Mouse (Mus musculus) thymus, postnatal 25 days (tissue): ENCODE measurements around the gene Tnrc6c.

Source experiments
- DNase-seq: peaks from one replicate; pipeline ENCODE4 v3.0.0; 2022

The Tnrc6c gene

GRCm38 (mm10) chr11:117731470-117731869 lies 77.4 kb downstream of the Tnrc6c start:
- DNase-seq, result no peak

DNA sequence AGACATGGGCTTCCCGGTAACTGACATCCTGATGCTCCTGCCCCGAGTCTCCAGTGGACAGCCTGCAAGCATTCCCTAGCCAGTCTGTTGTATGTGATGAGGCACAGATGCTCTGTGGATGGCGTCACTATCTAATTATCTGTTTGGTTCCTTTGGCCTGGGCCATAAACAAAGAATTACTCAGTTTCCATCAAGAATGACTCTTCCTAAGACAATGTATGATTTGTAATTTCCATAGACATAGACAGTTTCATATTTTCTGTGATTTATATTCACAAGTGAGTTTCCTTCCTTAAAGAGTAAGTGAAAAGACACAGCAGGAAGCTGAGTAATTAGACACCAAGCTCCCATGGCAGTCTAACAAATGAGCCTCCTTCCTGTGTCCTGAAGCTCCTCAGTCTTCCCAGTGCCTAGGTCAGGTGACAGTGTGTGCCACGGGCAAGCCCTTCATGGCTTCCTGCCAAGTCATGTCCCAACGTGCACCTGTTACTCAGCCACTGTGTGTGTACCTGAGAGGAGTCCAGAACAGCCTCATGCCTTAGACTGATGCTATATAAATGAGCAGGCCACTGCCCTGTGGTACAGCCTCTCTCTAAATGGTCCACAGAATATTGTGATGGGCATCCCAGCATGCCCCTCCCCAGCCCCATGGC lies 82.1 kb downstream of the Tnrc6c start:
- DNase-seq, result no peak

DNA sequence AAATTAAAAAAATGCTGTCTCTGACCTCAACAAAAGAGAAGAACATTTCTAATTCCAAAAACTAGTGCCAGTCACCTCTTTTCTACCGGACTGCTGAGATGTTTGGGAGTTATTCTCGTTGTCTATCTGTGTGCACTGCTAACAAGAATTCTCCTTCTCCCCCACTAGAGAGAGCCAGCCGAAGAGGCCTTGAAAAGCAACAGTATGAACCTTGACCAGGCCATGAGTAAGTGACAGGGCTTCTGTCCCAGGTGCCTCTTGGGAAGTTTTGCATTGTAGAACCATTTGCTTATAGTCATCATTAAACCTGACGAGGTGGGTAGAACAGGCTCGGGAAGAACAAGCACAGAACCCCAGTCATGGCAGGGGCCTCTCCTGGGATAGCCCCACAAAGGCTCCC lies 84.0 kb downstream of the Tnrc6c start:
- DNase-seq, result no peak

GRCm38 (mm10) chr11:117741128-117741527 lies 87.0 kb downstream of the Tnrc6c start:
- DNase-seq, result no peak

- no peak for DNase-seq
Measured at GRCm38 (mm10) chr11:117742243-117742642, 88.2 kb downstream of the Tnrc6c start.

- no peak for DNase-seq
Measured at GRCm38 (mm10) chr11:117742715-117743114, 88.6 kb downstream of the Tnrc6c start.

DNA sequence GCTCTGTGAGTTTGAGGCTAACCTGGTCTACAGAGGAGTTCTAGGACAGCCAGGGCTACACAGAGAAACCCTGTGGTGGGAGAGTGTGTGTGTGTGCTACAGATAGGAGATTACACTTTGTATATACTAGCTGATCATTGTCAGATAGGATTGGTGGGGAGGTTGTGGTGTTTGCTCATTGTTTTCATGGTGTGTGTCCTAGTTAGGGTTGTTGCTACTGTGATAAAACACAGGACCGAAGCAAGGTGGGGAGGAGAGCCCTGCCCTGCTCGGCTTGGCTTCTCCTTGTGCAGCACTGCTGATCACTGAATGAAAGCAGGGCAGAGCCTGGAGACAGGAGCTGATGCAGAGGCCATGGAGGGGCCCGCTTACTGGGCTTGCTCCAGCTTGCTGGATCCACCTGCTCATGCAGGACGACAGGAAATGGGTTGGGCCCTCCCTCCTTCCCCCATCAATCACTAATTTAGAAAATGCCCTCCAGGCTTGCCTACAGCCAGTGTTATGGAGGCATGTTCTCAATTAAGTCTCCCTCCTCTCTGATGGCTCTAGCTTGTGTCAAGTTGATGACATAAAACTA lies 89.5 kb downstream of the Tnrc6c start:
- DNase-seq, result no peak

GRCm38 (mm10) chr11:117748628-117749027 lies 94.5 kb downstream of the Tnrc6c start:
- DNase-seq, result no peak

DNA sequence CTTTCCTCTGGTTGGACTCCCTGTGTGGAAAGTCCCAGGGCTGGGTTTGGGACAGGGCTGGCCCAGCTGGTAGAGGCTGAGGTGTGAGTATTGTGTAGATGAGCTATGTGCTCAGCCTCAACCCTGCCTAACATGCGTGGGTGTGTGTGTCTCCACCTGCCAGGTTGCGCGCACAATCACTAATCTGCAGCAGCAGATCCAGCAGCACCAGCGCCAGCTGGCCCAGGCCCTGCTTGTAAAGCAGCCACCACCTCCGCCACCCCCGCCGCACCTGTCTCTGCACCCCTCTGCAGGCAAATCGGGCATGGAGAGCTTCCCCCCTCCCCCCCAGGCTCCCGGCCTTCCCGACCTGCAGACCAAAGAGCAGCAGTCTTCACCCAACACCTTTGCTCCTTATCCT lies 95.3 kb downstream of the Tnrc6c start:
- no peak for DNase-seq

- no peak for DNase-seq
Measured at GRCm38 (mm10) chr11:117751544-117751943, 97.5 kb downstream of the Tnrc6c start.

DNA sequence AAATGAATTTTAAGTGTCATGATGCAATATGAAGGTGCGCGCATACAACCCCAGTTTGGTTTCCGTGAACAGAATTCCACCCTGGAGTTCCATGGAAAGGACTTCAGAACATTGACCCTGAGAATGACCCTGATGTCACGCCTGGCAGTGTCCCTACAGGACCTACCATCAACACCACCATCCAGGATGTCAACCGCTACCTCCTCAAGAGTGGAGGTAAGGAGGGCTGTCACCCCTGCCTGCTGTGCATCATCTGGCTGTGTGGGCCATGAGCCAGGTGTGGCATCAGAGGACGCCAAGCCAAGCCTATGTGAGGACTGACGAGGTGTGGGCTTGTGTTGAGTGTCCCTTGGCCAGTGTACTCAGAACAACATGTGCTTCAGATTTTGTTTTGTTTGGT lies 101.8 kb downstream of the Tnrc6c start:
- DNase-seq, result no peak

DNA sequence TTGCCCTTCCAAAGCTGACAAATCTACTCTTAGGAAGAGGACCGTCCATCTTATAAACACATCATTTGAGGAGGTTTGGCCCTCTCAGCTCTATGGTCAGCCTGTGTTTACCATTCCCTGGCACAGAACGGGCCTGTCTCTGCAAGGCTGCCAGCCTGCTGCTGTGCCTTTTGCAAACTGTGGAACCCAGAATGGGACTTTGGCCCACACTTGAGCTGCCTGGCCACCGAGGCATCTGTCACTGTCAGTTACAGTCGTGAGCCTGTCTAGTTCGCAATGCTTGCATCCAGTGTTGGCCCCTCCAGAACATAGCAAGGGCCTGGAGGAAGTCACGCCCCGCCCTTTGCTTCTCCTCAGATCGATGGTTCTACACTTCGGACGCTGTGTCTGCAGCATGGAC lies 105.2 kb downstream of the Tnrc6c start:
- DNase-seq, result no peak

GRCm38 (mm10) chr11:117760374-117761119 lies 106.5 kb downstream of the Tnrc6c start:
- DNase-seq, result no peak

DNA sequence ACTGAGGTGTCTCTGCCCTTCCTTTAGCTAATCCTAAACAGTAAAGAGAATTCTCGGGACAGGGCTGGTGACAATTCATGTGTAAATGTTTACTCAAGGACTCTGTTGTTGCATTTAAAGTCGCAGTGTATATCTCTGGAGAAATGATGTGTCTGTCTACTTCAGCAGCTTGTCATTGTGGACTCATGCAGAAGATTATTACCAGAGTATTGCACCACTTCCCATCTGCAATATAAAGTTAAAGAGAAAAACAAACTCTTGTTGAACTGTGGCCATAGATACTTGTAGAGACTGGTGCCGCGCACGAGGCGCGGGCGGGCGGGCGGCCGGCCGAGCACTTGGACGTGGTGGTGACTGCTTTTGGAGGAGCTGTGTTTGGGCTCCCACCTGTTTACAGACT lies 107.7 kb downstream of the Tnrc6c start:
- no peak for DNase-seq

- DNase-seq, result no peak
Measured at GRCm38 (mm10) chr11:117762246-117762645, 108.2 kb downstream of the Tnrc6c start.

- DNase-seq, result no peak
Measured at GRCm38 (mm10) chr11:117764319-117764718, 110.2 kb downstream of the Tnrc6c start.

DNA sequence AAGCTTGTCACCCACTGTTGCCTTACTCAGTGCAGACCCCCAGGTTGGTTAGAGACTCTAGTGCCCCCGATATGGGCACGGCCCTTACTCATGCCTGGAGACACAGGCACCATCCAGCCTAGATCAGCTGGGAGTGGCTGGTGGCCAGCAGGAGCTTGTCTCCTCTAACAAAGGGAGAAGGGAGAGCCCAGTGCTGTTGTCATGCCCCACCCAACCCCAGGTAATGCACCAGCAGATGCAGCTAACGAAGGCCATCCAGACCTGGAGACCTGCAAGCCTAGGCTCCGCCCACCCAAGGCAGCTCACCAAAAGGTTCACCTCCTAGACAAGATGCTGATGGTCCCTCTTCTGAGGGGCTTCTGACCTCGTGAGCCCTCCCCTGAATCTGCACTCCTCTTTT lies 111.3 kb downstream of the Tnrc6c start:
- DNase-seq, result no peak

DNA sequence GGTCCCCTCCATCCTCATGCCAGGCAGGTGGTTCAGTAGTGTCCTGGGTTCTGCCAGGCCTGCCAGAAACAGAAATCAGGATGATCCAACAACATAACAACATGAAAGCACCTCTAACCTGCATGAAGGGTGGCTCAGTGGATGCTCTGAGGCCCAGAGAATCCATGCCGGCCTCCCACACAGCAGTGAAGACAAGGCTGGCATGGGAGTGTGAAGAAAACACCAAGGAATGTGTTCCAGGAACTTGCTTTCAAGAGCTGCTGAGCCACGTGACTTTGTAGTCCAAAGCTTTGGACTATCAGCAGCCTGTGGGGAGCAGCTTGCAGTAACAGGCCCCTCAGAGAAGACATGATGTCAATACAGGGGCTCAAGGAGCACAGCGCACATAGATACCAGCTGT lies 112.2 kb downstream of the Tnrc6c start:
- no peak for DNase-seq

DNA sequence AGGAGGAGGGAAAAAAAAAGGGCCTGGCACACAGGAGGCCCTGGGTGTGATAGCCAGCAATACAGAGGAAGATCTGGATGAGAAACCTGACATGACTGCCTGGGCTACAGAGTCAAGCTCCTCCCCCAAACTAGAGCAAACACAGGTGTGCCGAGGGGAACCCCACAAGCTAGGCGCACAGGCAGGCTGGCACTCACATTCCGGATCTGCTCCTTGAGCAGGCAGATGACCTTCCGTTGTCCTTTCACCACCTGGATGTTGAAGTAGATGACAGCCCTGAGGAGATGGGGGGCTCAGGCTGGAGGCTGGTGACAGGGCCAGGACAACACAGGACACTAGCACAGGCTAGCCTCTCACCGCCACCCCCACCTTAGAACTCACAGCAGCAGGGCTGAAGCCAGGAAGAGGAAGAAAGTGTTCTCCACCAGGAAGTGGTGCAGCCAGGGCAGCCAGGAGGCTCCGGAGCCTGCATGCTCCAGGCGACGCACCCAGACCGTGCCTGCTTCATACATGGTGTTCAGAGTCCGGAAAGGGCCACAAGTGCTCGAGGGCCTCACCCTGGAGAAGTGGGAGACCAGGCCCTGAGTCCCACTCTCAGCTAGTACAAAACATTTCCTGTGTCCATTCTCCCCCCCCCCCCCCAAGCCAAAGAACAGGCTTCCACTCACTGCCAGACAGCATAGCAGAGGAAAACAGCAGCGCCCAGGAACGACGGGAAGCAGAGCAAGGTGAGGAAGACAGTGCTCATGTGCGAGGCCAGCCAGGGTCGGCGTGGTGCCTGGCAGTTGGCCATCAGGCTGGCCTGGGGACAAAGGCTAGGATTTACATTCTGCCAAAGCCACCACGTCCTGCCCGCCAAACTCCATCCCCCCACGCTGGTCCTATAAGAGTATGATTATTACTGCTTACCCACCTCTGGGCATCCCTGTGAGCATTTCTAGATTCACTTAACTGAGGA lies 114.9 kb downstream of the Tnrc6c start:
- no peak for DNase-seq

- DNase-seq, result no peak
Measured at GRCm38 (mm10) chr11:117769683-117770047, 115.6 kb downstream of the Tnrc6c start.

- DNase-seq, result no peak
Measured at GRCm38 (mm10) chr11:117770407-117770806, 116.3 kb downstream of the Tnrc6c start.

GRCm38 (mm10) chr11:117772352-117772751 lies 118.3 kb downstream of the Tnrc6c start:
- no peak for DNase-seq

- no peak for DNase-seq
Measured at GRCm38 (mm10) chr11:117774925-117775324, 120.8 kb downstream of the Tnrc6c start.
